Comparison of ENCODE assay signal across 11 mouse cellular contexts in genomic region chr6:52166431-52167077, GRCm38 (mm10). TPM values are rescaled to one million over a fixed set of nuclear protein-coding genes. Genes with fewer than 3 reads are reported as not detected.
A peak's percentile ranks its signal among the peaks of the same experiment; 100 is the strongest.
DNase-seq lines count a peak whose midpoint lies in the region; ATAC-seq and TF ChIP-seq lines count a peak whose summit lies in the region.
"Had no signal": no experiment of that assay in that cellular context is flagged by ENCODE, and none has a peak within 500 bp of the region (broad histone marks: within the 10 kb centered on the region; RNA-seq: fewer than 3 reads in every experiment).

No protein-coding gene starts in this region.

- peak overlapping the region; percentile 30; the same call in 1 of the 2 replicates for H3K4me3 ChIP-seq in lung, postnatal 0 days (ENCODE audit: low read depth, low read length)
- H3K4me3 ChIP-seq in intestine, embryonic 16.5 days (ENCODE audit: low read length) = peak overlapping the region; percentile 20
- H3K4me3 ChIP-seq in stomach, postnatal 0 days (ENCODE audit: low read depth, low read length) = peak overlapping the region; percentile 65

- no peaks in the 10 kb centered on the region for H3K9me3 ChIP-seq in lung, postnatal 0 days (ENCODE audit: low read length)
- H3K9me3 ChIP-seq in intestine, embryonic 16.5 days (ENCODE audit: control insufficient read depth, low read length) = no peaks in the 10 kb centered on the region
- H3K9me3 ChIP-seq in stomach, postnatal 0 days (ENCODE audit: control insufficient read depth, low read length) = no peaks in the 10 kb centered on the region

- peak overlapping the region; percentile 79 for H3K27ac ChIP-seq in lung, postnatal 0 days (ENCODE audit: low read length)
- H3K27ac ChIP-seq in intestine, embryonic 16.5 days (ENCODE audit: low read length) = peak overlapping the region; percentile 74
- H3K27ac ChIP-seq in stomach, postnatal 0 days (replicated peaks) = peak overlapping the region; percentile 96
- H3K27ac ChIP-seq: liver, embryonic 14.5 days had no signal

- no peaks in the 10 kb centered on the region for H3K36me3 ChIP-seq in lung, postnatal 0 days (ENCODE audit: insufficient read depth, low read length)
- H3K36me3 ChIP-seq in intestine, embryonic 16.5 days (ENCODE audit: control insufficient read depth, insufficient read depth, low read length) = no peaks in the 10 kb centered on the region
- H3K36me3 ChIP-seq in stomach, postnatal 0 days (ENCODE audit: control insufficient read depth, insufficient read depth, low read length) = 0 out of 2 replicates have a peak, but pooled peaks cover 2% of the 10 kb centered on the region

- peaks cover 10% of the 10 kb centered on the region; the same call in 1 of the 2 replicates for H3K4me1 ChIP-seq in lung, postnatal 0 days (ENCODE audit: insufficient read depth, low read depth, low read length)
- H3K4me1 ChIP-seq in intestine, embryonic 16.5 days (ENCODE audit: control insufficient read depth, insufficient read depth, low read length) = peaks cover 14% of the 10 kb centered on the region; the same call in 1 of the 2 replicates
- H3K4me1 ChIP-seq in stomach, postnatal 0 days (replicated peaks; ENCODE audit: control insufficient read depth, insufficient read depth) = peaks cover 2% of the 10 kb centered on the region; the same call in 1 of the 2 replicates

- peaks cover 11% of the 10 kb centered on the region; the same call in 1 of the 2 replicates for H3K27me3 ChIP-seq in lung, postnatal 0 days (replicated peaks; ENCODE audit: insufficient read depth, low read length)
- H3K27me3 ChIP-seq in intestine, embryonic 16.5 days (replicated peaks; ENCODE audit: control insufficient read depth, insufficient read depth, low read length) = peaks cover 22% of the 10 kb centered on the region
- H3K27me3 ChIP-seq in stomach, postnatal 0 days (ENCODE audit: control insufficient read depth, insufficient read depth, low read length) = no peaks in the 10 kb centered on the region; the same call in 1 of the 2 replicates

- no peak for TF ChIP-seq EP300 in lung, postnatal 0 days (IDR thresholded peaks at IDR 0.05)
- no peak for TF ChIP-seq EP300 in stomach, postnatal 0 days (optimal IDR thresholded peaks at IDR 0.05)

- DNase-seq in heart, adult 11 months = peak; percentile 42
- no peak for DNase-seq in heart, adult 18-20 months
- DNase-seq in lung, postnatal 0 days (ENCODE audit: low spot score) = peak; percentile 46
- DNase-seq in lung, postnatal 14 days = no peak
- no peak for DNase-seq in stomach, postnatal 0 days (ENCODE audit: low spot score)
- DNase-seq in adrenal gland, postnatal 4 days (ENCODE audit: low spot score in 2 of 2) = no peak
- DNase-seq in testis, postnatal 10 days (ENCODE audit: low spot score) = no peak
- DNase-seq: cerebellum, postnatal 25 days had no signal

- 13% methylated on average over 4 of the region's 4 CpGs for WGBS in lung, postnatal 0 days
- WGBS in intestine, embryonic 16.5 days = 35% methylated on average over 4 of the region's 4 CpGs
- 19% methylated on average over 4 of the region's 4 CpGs for WGBS in stomach, postnatal 0 days

- H3K4me2 ChIP-seq in lung, postnatal 0 days (replicated peaks; ENCODE audit: low read depth, low read length) = peak overlapping the region; percentile 70
- H3K4me2 ChIP-seq in intestine, embryonic 16.5 days (ENCODE audit: low read depth, low read length) = peak overlapping the region; percentile 69
- H3K4me2 ChIP-seq in stomach, postnatal 0 days (replicated peaks; ENCODE audit: low read depth) = peak overlapping the region; percentile 77

- TF ChIP-seq CTCF in lung, postnatal 0 days (IDR thresholded peaks at IDR 0.05) = no peak
- no peak for TF ChIP-seq CTCF in stomach, postnatal 0 days (IDR thresholded peaks at IDR 0.05; ENCODE audit: low read depth)

- ATAC-seq in lung, postnatal 0 days = no peak
- no peak for ATAC-seq in intestine, embryonic 16.5 days
- no peak for ATAC-seq in stomach, postnatal 0 days (ENCODE audit: low FRiP score, low TSS enrichment)

- peak overlapping the region; percentile 56; the same call in 1 of the 2 replicates for H3K9ac ChIP-seq in lung, postnatal 0 days (replicated peaks; ENCODE audit: low read depth)
- peak overlapping the region; percentile 65 for H3K9ac ChIP-seq in intestine, embryonic 16.5 days (ENCODE audit: low read depth, low read length)
- peak overlapping the region; percentile 89 for H3K9ac ChIP-seq in stomach, postnatal 0 days (ENCODE audit: low read length)
- H3K9ac ChIP-seq: liver, embryonic 14.5 days had no signal

RNA-seq across cellular contexts. Expression of gene Hoxa2, which starts 1.9 kb away (rescaled TPM):
- under 1 TPM; 0.15 TPM for total RNA-seq in heart, adult 18-20 months (2021)
- 7.2 and 8.2 TPM in 2 replicates for polyA plus RNA-seq in lung, postnatal 0 days (2015; fragmentation: Nextera tagmentation; extraction: Ambion mirVana)
- 5.0 and 5.1 TPM in 2 replicates for polyA plus RNA-seq in intestine, embryonic 16.5 days (2015; fragmentation: Nextera tagmentation; extraction: Ambion mirVana)
- polyA plus RNA-seq in stomach, postnatal 0 days (2015; fragmentation: Nextera tagmentation; extraction: Ambion mirVana) = 5.1 and 5.3 TPM in 2 replicates
- total RNA-seq in adrenal gland, postnatal 4 days (2021) = 1 to 10 TPM; 5.3 to 6.2 TPM
- total RNA-seq: neutrophil, adult 5-6 weeks had no signal

RNA-seq across cellular contexts. Expression of gene Hoxa1, which starts 8.4 kb away (rescaled TPM):
- total RNA-seq in heart, adult 18-20 months (2021) = under 1 TPM; 0.12 to 0.23 TPM
- polyA plus RNA-seq in lung, postnatal 0 days (2015; fragmentation: Nextera tagmentation; extraction: Ambion mirVana) = 0.65 and 1.0 TPM in 2 replicates
- polyA plus RNA-seq in intestine, embryonic 16.5 days (2015; fragmentation: Nextera tagmentation; extraction: Ambion mirVana) = 0.72 and 0.88 TPM in 2 replicates
- 0.35 and 0.56 TPM in 2 replicates for polyA plus RNA-seq in stomach, postnatal 0 days (2015; fragmentation: Nextera tagmentation; extraction: Ambion mirVana)
- total RNA-seq in adrenal gland, postnatal 4 days (2021) = 1 to 10 TPM; 1.2 to 1.4 TPM
- total RNA-seq: neutrophil, adult 5-6 weeks had no signal

RNA-seq across cellular contexts. Expression of gene 5730596B20Rik, which starts 10.7 kb away (rescaled TPM):
- not detected for total RNA-seq in heart, adult 18-20 months (2021)
- 1.5 and 1.6 TPM in 2 replicates for polyA plus RNA-seq in lung, postnatal 0 days (2015; fragmentation: Nextera tagmentation; extraction: Ambion mirVana)
- polyA plus RNA-seq in intestine, embryonic 16.5 days (2015; fragmentation: Nextera tagmentation; extraction: Ambion mirVana) = 1.5 TPM in 2 replicates
- 0.90 and 0.99 TPM in 2 replicates for polyA plus RNA-seq in stomach, postnatal 0 days (2015; fragmentation: Nextera tagmentation; extraction: Ambion mirVana)
- 1 to 10 TPM; 1.0 to 1.6 TPM for total RNA-seq in adrenal gland, postnatal 4 days (2021)
- total RNA-seq: neutrophil, adult 5-6 weeks had no signal

RNA-seq across cellular contexts. Expression of gene Hoxa4, which starts 25.0 kb away (rescaled TPM):
- under 1 TPM in 1 of 2 experiments, not detected in 1; 0.41 TPM for total RNA-seq in heart, adult 18-20 months (2021)
- polyA plus RNA-seq in lung, postnatal 0 days (2015; fragmentation: Nextera tagmentation; extraction: Ambion mirVana) = 3.7 and 3.9 TPM in 2 replicates
- 1.7 and 2.4 TPM in 2 replicates for polyA plus RNA-seq in intestine, embryonic 16.5 days (2015; fragmentation: Nextera tagmentation; extraction: Ambion mirVana)
- polyA plus RNA-seq in stomach, postnatal 0 days (2015; fragmentation: Nextera tagmentation; extraction: Ambion mirVana) = 2.5 and 2.6 TPM in 2 replicates
- 1 to 10 TPM; 6.5 to 7.3 TPM for total RNA-seq in adrenal gland, postnatal 4 days (2021)
- total RNA-seq: neutrophil, adult 5-6 weeks had no signal

RNA-seq across cellular contexts. Expression of gene Hoxa5, which starts 37.8 kb away (rescaled TPM):
- under 1 TPM; 0.40 to 0.59 TPM for total RNA-seq in heart, adult 18-20 months (2021)
- polyA plus RNA-seq in lung, postnatal 0 days (2015; fragmentation: Nextera tagmentation; extraction: Ambion mirVana) = 39.7 and 40.3 TPM in 2 replicates
- polyA plus RNA-seq in intestine, embryonic 16.5 days (2015; fragmentation: Nextera tagmentation; extraction: Ambion mirVana) = 15.3 and 15.5 TPM in 2 replicates
- 8.4 and 8.9 TPM in 2 replicates for polyA plus RNA-seq in stomach, postnatal 0 days (2015; fragmentation: Nextera tagmentation; extraction: Ambion mirVana)
- total RNA-seq in adrenal gland, postnatal 4 days (2021) = 10 to 100 TPM; 25.9 TPM
- total RNA-seq: neutrophil, adult 5-6 weeks had no signal

Comparison
In these comparisons a context has a peak if more than half of its experiments do, and no peak if none do; other contexts are left out.
1. DNase-seq: peak in heart, adult 11 months (single experiment) and lung, postnatal 0 days (single experiment); none in heart, adult 18-20 months (0 of 2), lung, postnatal 14 days (single experiment), stomach, postnatal 0 days (single experiment), adrenal gland, postnatal 4 days (0 of 2) and testis, postnatal 10 days (single experiment).
2. Peak in every context shown above with its lines, with median percentiles within 50 percentile points of each other: H3K27ac ChIP-seq, H3K4me2 ChIP-seq, H3K4me3 ChIP-seq and H3K9ac ChIP-seq.